Mouse (Mus musculus) midbrain, postnatal 0 days (tissue): ENCODE data around the gene Cpne5. TPM values are rescaled to one million over a fixed set of nuclear protein-coding genes. Genes with fewer than 3 reads are reported as not detected.

Experiments used
- ATAC-seq: fragments of 200-750 bp; cut with Nextera tagmentation; 2 replicates; pipeline ENCODE4 v1.8.0; 2017; ENCODE audit warnings: moderate number of reproducible peaks, mild to moderate bottlenecking, moderate TSS enrichment, moderate library complexity; ENCODE audit not compliant: low FRiP score
- DNase-seq: peaks from one replicate; pipeline ENCODE4 v3.0.0-alpha.2; 2015; ENCODE audit warnings: low spot score
- H3K27ac ChIP-seq: fragments of 300-500 bp; sonication (generic); 2 replicates; pipeline ENCODE4 v1.5.1; 2014; ENCODE audit warnings: low read depth, mild to moderate bottlenecking, low read length, mixed read lengths
- H3K27me3 ChIP-seq: fragments of 300-500 bp; sonication (generic); 2 replicates; pipeline ENCODE4 v1.6.1; 2014; ENCODE audit warnings: low read length, control low read depth, mixed read lengths; ENCODE audit not compliant: insufficient read depth
- H3K36me3 ChIP-seq: fragments of 300-500 bp; sonication (generic); 2 replicates; pipeline ENCODE4 v1.6.1; 2014; ENCODE audit warnings: low read length, control low read depth, mixed read lengths; ENCODE audit not compliant: insufficient read depth
- H3K4me1 ChIP-seq: fragments of 300-500 bp; sonication (generic); 2 replicates; pipeline ENCODE4 v1.6.1; 2014; ENCODE audit warnings: mild to moderate bottlenecking, control low read depth, antibody characterized with exemption, low read length, mixed read lengths; ENCODE audit not compliant: insufficient read depth
- H3K4me2 ChIP-seq: fragments of 300-500 bp; sonication (generic); 2 replicates; pipeline ENCODE4 v1.6.1; 2014; ENCODE audit warnings: low read depth, mild to moderate bottlenecking, low read length, mixed read lengths; ENCODE audit not compliant: poor library complexity, severe bottlenecking
- H3K4me3 ChIP-seq: fragments of 300-500 bp; sonication (generic); 2 replicates; pipeline ENCODE4 v1.5.1; 2014; ENCODE audit warnings: low read depth, mild to moderate bottlenecking, low read length, moderate library complexity
- H3K9ac ChIP-seq: fragments of 300-500 bp; sonication (generic); replicated peaks from 2 replicates; pipeline ENCODE4 v1.6.1; 2014; ENCODE audit warnings: mild to moderate bottlenecking, low read length, moderate library complexity, mixed read lengths; ENCODE audit not compliant: poor library complexity, severe bottlenecking
- H3K9me3 ChIP-seq: fragments of 300-500 bp; sonication (generic); 2 replicates; pipeline ENCODE4 v1.6.1; 2016; ENCODE audit warnings: low read length, control low read depth
- CTCF ChIP-seq: IDR thresholded peaks from 2 replicates; pipeline ENCODE4 v1.5.1; 2016; ENCODE audit warnings: antibody characterized with exemption, mild to moderate bottlenecking
- WGBS: fragments of 180-500 bp; shearing (Covaris S2); extraction: QIAGEN DNeasy Blood & Tissue Kit; methylation state at CpG from one replicate; pipeline ENCODE4 v1.1.7; 2014; 5-methylcytosine and 5-hydroxymethylcytosine counted together
- polyA plus RNA-seq: library from polyadenylated mRNA; unstranded; fragments of >200 nt; fragmentation: Nextera tagmentation; extraction: Ambion mirVana; gene quantifications from 2 replicates; pipeline ENCODE4 v1.2.1, GENCODE M21; 2015
- total RNA-seq: library from RNA; depleted of rRNA; stranded (reverse); fragments of >200 nt; gene quantifications from 2 replicates; pipeline ENCODE4 v1.2.3, GENCODE M21; 2014

The Cpne5 gene
- total and polyA plus RNA-seq, 2 experiments from 2014 or later, result 86.5 to 90.2 TPM

DNA sequence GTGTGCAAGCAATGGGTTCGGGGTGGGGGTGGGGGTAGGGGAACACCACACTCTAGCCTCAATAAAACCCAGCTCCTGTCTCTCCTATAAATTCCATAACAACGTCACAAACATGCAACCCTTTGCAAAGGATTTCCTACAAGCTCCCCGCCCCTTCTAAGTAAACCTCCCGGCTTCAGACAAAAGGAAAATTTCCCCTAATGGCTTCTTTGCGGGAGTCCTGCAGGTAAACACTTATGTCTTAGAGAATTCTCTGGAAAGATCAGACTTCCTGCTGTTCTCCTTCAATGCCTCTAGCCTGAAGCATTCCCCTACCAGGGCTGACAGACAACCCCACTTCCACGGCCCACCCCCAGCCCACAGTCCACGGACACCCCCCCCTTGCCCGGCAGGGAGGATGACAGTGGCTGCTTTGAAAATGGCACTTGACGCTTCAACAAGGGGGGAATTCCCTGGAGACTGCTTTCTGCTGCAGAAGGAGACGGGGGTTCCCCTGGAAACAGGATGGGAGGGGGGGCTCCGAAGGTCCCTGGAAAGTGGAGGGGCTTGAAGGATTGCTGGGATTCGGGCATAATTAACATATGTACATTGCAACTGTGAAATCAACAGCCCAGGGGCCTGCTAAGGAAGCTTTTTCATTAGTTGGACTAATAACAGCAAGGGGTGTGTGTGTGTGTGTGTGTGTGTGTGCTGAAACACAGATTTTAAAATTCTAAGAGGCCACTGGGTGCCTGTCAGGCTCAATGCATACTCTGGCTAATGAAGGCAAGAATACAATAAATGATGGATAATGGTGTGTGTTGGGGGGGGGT, 24.4 kb downstream of the Cpne5 start:
- H3K36me3 ChIP-seq, result no peaks in the 10 kb centered on the region

DNA sequence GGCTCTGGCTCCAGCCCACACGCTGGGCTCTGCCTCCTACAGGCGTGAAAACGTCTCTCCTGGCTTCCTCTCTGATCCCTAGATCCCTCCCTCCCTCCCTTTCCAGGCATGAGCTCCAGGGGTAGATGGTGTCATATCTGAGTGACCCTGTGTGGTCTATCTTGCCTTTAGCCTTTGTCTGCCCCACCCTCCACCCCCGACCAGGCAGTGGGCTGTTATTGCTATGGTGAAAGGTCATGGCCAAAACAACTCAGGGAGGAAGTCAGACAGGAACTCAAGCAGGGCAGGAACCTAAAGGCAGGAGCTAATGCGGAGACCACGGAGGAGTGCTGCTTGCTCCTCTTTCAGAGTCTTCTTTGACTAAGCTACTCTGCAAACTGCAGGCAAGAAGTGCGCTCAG, 26.1 kb downstream of the Cpne5 start:
- no peaks in the 10 kb centered on the region for H3K9me3 ChIP-seq
- no peak for TF ChIP-seq CTCF
- H3K27ac ChIP-seq, result no peak overlapping the region
- H3K4me2 ChIP-seq, result no peak overlapping the region
- DNase-seq (no peak), ATAC-seq (no peak)
- 0 out of 2 replicates have a peak, but pooled peaks cover 3% of the 10 kb centered on the region for H3K36me3 ChIP-seq
- peaks cover 22% of the 10 kb centered on the region; the same call in 1 of the 2 replicates for H3K4me1 ChIP-seq
- no peak overlapping the region for H3K4me3 ChIP-seq
- no peaks in the 10 kb centered on the region for H3K27me3 ChIP-seq
- no peak overlapping the region for H3K9ac ChIP-seq
- 50% methylated on average over 7 of the region's 7 CpGs for WGBS

More for the DNA sequence above, 24.4 kb downstream of the Cpne5 start:
- 6% methylated on average over 12 of the region's 12 CpGs for WGBS
- Histone ChIP-seq H3K9me3 (no peaks in the 10 kb centered on the region), H3K4me3 (no peak overlapping the region), H3K4me2 (peak overlapping the region; percentile 32), H3K9ac (no peak overlapping the region), H3K27me3 (no peaks in the 10 kb centered on the region), H3K27ac (peak overlapping the region; percentile 57), H3K4me1 (peaks cover 22% of the 10 kb centered on the region; the same call in 1 of the 2 replicates)
- ATAC-seq (peak; percentile 63), DNase-seq (peak; percentile 79)
- TF ChIP-seq CTCF, result no peak

- WGBS, result 98% methylated on average over 3 of the region's 3 CpGs
- DNase-seq, result no peak
- 0 out of 2 replicates have a peak, but pooled peaks cover 3% of the 10 kb centered on the region for H3K36me3 ChIP-seq
Measured at GRCm38 (mm10) chr17:29210037-29210436, 27.9 kb downstream of the Cpne5 start.

GRCm38 (mm10) chr17:29206052-29206451, 31.9 kb downstream of the Cpne5 start:
- Histone ChIP-seq H3K9ac (no peak overlapping the region), H3K4me2 (no peak overlapping the region), H3K27me3 (no peaks in the 10 kb centered on the region), H3K4me3 (no peak overlapping the region), H3K36me3 (peaks cover 14% of the 10 kb centered on the region), H3K9me3 (no peaks in the 10 kb centered on the region), H3K4me1 (no peaks in the 10 kb centered on the region), H3K27ac (no peak overlapping the region)
- ATAC-seq (no peak), DNase-seq (no peak)
- 85% methylated on average over 7 of the region's 7 CpGs for WGBS
- TF ChIP-seq CTCF, result no peak

More at GRCm38 (mm10) chr17:29210037-29210436, 27.9 kb downstream of the Cpne5 start:
- H3K27me3 ChIP-seq, result no peaks in the 10 kb centered on the region
- H3K4me2 ChIP-seq, result no peak overlapping the region
- peaks cover 21% of the 10 kb centered on the region; the same call in 1 of the 2 replicates for H3K4me1 ChIP-seq
- no peak for ATAC-seq
- no peak overlapping the region for H3K4me3 ChIP-seq
- H3K9me3 ChIP-seq, result no peaks in the 10 kb centered on the region
- no peak for TF ChIP-seq CTCF
- no peak overlapping the region for H3K9ac ChIP-seq
- no peak overlapping the region for H3K27ac ChIP-seq

DNA sequence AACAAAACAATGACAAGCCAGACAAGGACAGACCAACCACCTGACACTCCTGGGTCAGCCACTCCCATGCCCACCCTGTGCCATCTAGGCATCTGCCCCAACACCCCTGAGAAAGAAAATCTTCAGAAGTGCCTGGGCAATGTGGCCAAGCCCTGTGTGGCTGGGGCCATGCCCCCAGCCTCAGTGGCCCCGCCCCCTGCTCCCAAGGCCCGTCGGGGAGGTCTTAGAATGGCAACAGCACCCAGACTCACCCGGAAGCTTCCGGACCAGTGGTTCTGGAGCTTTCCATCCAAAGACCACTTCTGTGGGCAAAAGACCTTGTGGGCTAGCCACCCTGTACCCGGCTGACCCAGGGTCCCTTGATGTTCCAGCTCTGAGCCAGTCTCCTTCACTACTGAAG, 35.4 kb downstream of the Cpne5 start:
- peaks cover 11% of the 10 kb centered on the region for H3K36me3 ChIP-seq
- no peak for TF ChIP-seq CTCF
- DNase-seq, result no peak
- 88% methylated on average over 6 of the region's 6 CpGs for WGBS
- H3K9ac ChIP-seq, result no peak overlapping the region
- no peak overlapping the region for H3K4me3 ChIP-seq
- ATAC-seq, result no peak
- no peaks in the 10 kb centered on the region for H3K27me3 ChIP-seq
- H3K4me1 ChIP-seq, result 0 out of 2 replicates have a peak, but pooled peaks cover 3% of the 10 kb centered on the region
- H3K4me2 ChIP-seq, result no peak overlapping the region
- no peak overlapping the region for H3K27ac ChIP-seq
- no peaks in the 10 kb centered on the region for H3K9me3 ChIP-seq

GRCm38 (mm10) chr17:29199821-29200220, 38.1 kb downstream of the Cpne5 start:
- Histone ChIP-seq H3K4me3 (no peak overlapping the region), H3K4me1 (0 out of 2 replicates have a peak, but pooled peaks cover 3% of the 10 kb centered on the region), H3K27me3 (no peaks in the 10 kb centered on the region), H3K4me2 (peak overlapping the region; percentile 2; the same call in 1 of the 2 replicates), H3K36me3 (peaks cover 18% of the 10 kb centered on the region), H3K9me3 (no peaks in the 10 kb centered on the region), H3K27ac (peak overlapping the region; percentile 59; the same call in 1 of the 2 replicates), H3K9ac (no peak overlapping the region)
- DNase-seq (no peak), ATAC-seq (no peak)
- TF ChIP-seq CTCF, result no peak
- 32% methylated on average over 6 of the region's 7 CpGs for WGBS
